Mouse (Mus musculus) limb, embryonic 12.5 days (tissue): ENCODE measurements around the gene Alk. TPM values are rescaled to one million over a fixed set of nuclear protein-coding genes. Genes with fewer than 3 reads are reported as not detected.

ENCODE experiments used
- ATAC-seq: fragments of 200-750 bp; cut with Nextera tagmentation; 2 replicates; pipeline ENCODE4 v1.8.0; 2017; ENCODE audit warnings: low read depth, moderate TSS enrichment; ENCODE audit not compliant: insufficient number of reproducible peaks, insufficient read depth, low FRiP score, low TSS enrichment
- H3K27ac ChIP-seq: fragments of 300-500 bp; sonication (generic); 2 replicates; pipeline ENCODE4 v1.5.1; 2016; ENCODE audit warnings: mild to moderate bottlenecking, moderate library complexity
- H3K27me3 ChIP-seq: fragments of 300-500 bp; sonication (generic); 2 replicates; pipeline ENCODE4 v1.6.1; 2016; ENCODE audit warnings: mild to moderate bottlenecking, moderate library complexity
- H3K36me3 ChIP-seq: fragments of 300-500 bp; sonication (generic); 2 replicates; pipeline ENCODE4 v1.6.1; 2016; ENCODE audit warnings: mild to moderate bottlenecking, moderate library complexity
- H3K4me1 ChIP-seq: fragments of 300-500 bp; sonication (generic); replicated peaks from 2 replicates; pipeline ENCODE4 v1.6.1; 2016
- H3K4me2 ChIP-seq: fragments of 300-500 bp; sonication (generic); 2 replicates; pipeline ENCODE4 v1.6.1; 2016; ENCODE audit warnings: mild to moderate bottlenecking, moderate library complexity
- H3K4me3 ChIP-seq: fragments of 300-500 bp; sonication (generic); replicated peaks from 2 replicates; pipeline ENCODE4 v1.5.1; 2016; ENCODE audit warnings: mild to moderate bottlenecking
- H3K9ac ChIP-seq: fragments of 300-500 bp; sonication (generic); replicated peaks from 2 replicates; pipeline ENCODE4 v1.6.1; 2016; ENCODE audit warnings: mild to moderate bottlenecking, moderate library complexity
- H3K9me3 ChIP-seq: fragments of 300-500 bp; sonication (generic); 2 replicates; pipeline ENCODE4 v1.6.1; 2016; ENCODE audit warnings: mild to moderate bottlenecking, moderate library complexity
- WGBS: fragments of 180-500 bp; shearing (Covaris S2); methylation state at CpG from one replicate; pipeline ENCODE4 v1.1.7; 2016; 5-methylcytosine and 5-hydroxymethylcytosine counted together
- polyA plus RNA-seq: library from polyadenylated mRNA; unstranded; fragments of >200 nt; fragmentation: Nextera tagmentation; extraction: Ambion mirVana; gene quantifications from 2 replicates; pipeline ENCODE4 v1.2.1, GENCODE M21; 2016

Alk gene
- polyA plus RNA-seq, 1 experiment from 2014 or later: 0.44 TPM

GRCm38 (mm10) chr17:71935336-71935735 lies 669.1 kb downstream of the Alk start:
- Histone ChIP-seq H3K27ac (no peak overlapping the region), H3K9me3 (no peaks in the 10 kb centered on the region), H3K36me3 (no peaks in the 10 kb centered on the region), H3K4me1 (no peaks in the 10 kb centered on the region), H3K9ac (no peak overlapping the region), H3K4me2 (no peak overlapping the region), H3K4me3 (no peak overlapping the region), H3K27me3 (no peaks in the 10 kb centered on the region; the same call in 1 of the 2 replicates)
- no peak for ATAC-seq
- 45% methylated on average over 3 of the region's 3 CpGs for WGBS

GRCm38 (mm10) chr17:71914941-71915340 lies 689.5 kb downstream of the Alk start:
- WGBS: 82% methylated on average over 5 of the region's 5 CpGs
- no peak overlapping the region for H3K9ac ChIP-seq
- no peak overlapping the region for H3K27ac ChIP-seq
- no peaks in the 10 kb centered on the region for H3K27me3 ChIP-seq
- no peak overlapping the region for H3K4me3 ChIP-seq
- H3K4me2 ChIP-seq: no peak overlapping the region
- ATAC-seq: no peak
- no peaks in the 10 kb centered on the region for H3K4me1 ChIP-seq
- no peaks in the 10 kb centered on the region for H3K36me3 ChIP-seq
- no peaks in the 10 kb centered on the region for H3K9me3 ChIP-seq

GRCm38 (mm10) chr17:71914541-71914940 lies 689.9 kb downstream of the Alk start:
- H3K4me3 ChIP-seq: no peak overlapping the region
- H3K9ac ChIP-seq: no peak overlapping the region
- no peaks in the 10 kb centered on the region for H3K9me3 ChIP-seq
- no peaks in the 10 kb centered on the region for H3K4me1 ChIP-seq
- WGBS: 78% methylated on average over 3 of the region's 3 CpGs
- no peak for ATAC-seq
- no peak overlapping the region for H3K27ac ChIP-seq
- no peaks in the 10 kb centered on the region for H3K27me3 ChIP-seq
- H3K36me3 ChIP-seq: no peaks in the 10 kb centered on the region
- no peak overlapping the region for H3K4me2 ChIP-seq

- no peak overlapping the region for H3K4me3 ChIP-seq
- no peak for ATAC-seq
- no peaks in the 10 kb centered on the region for H3K9me3 ChIP-seq
- H3K36me3 ChIP-seq: no peaks in the 10 kb centered on the region
- WGBS: 73% methylated on average over 3 of the region's 3 CpGs
- no peak overlapping the region for H3K27ac ChIP-seq
- H3K9ac ChIP-seq: no peak overlapping the region
- no peak overlapping the region for H3K4me2 ChIP-seq
- H3K4me1 ChIP-seq: no peaks in the 10 kb centered on the region
- no peaks in the 10 kb centered on the region for H3K27me3 ChIP-seq
Measured at GRCm38 (mm10) chr17:71913188-71913587, 691.2 kb downstream of the Alk start.

GRCm38 (mm10) chr17:71909107-71909506 lies 695.3 kb downstream of the Alk start:
- Histone ChIP-seq H3K27ac (no peak overlapping the region), H3K4me3 (no peak overlapping the region), H3K9ac (no peak overlapping the region), H3K27me3 (no peaks in the 10 kb centered on the region), H3K9me3 (no peaks in the 10 kb centered on the region), H3K4me1 (no peaks in the 10 kb centered on the region), H3K4me2 (no peak overlapping the region), H3K36me3 (no peaks in the 10 kb centered on the region)
- no peak for ATAC-seq
- WGBS: 33% methylated on average over 3 of the region's 3 CpGs

- Histone ChIP-seq H3K36me3 (no peaks in the 10 kb centered on the region), H3K9me3 (no peaks in the 10 kb centered on the region), H3K4me3 (no peak overlapping the region), H3K27me3 (no peaks in the 10 kb centered on the region), H3K4me1 (no peaks in the 10 kb centered on the region), H3K9ac (no peak overlapping the region), H3K4me2 (no peak overlapping the region), H3K27ac (no peak overlapping the region)
- 73% methylated on average over 6 of the region's 6 CpGs for WGBS
- ATAC-seq: no peak
Measured at GRCm38 (mm10) chr17:71881369-71881768, 723.1 kb downstream of the Alk start.

GRCm38 (mm10) chr17:71875492-71875891 lies 728.9 kb downstream of the Alk start:
- ATAC-seq: no peak
- Histone ChIP-seq H3K27me3 (peaks cover 2% of the 10 kb centered on the region; the same call in 1 of the 2 replicates), H3K36me3 (no peaks in the 10 kb centered on the region), H3K9ac (no peak overlapping the region), H3K4me2 (no peak overlapping the region), H3K27ac (no peak overlapping the region), H3K4me1 (no peaks in the 10 kb centered on the region), H3K9me3 (no peaks in the 10 kb centered on the region), H3K4me3 (no peak overlapping the region)
- WGBS: 70% methylated on average over 7 of the region's 7 CpGs

- peaks cover 7% of the 10 kb centered on the region; the same call in 1 of the 2 replicates for H3K27me3 ChIP-seq
- H3K27ac ChIP-seq: no peak overlapping the region
- H3K9me3 ChIP-seq: no peaks in the 10 kb centered on the region
- H3K4me3 ChIP-seq: no peak overlapping the region
- no peaks in the 10 kb centered on the region for H3K4me1 ChIP-seq
- no peak for ATAC-seq
- WGBS: 83% methylated on average over 9 of the region's 9 CpGs
- H3K36me3 ChIP-seq: no peaks in the 10 kb centered on the region
- H3K4me2 ChIP-seq: no peak overlapping the region
- no peak overlapping the region for H3K9ac ChIP-seq
Measured at GRCm38 (mm10) chr17:71874795-71875194, 729.6 kb downstream of the Alk start.

GRCm38 (mm10) chr17:71874077-71874476 lies 730.4 kb downstream of the Alk start:
- H3K4me2 ChIP-seq: no peak overlapping the region
- H3K4me1 ChIP-seq: 0 out of 2 replicates have a peak, but pooled peaks cover 2% of the 10 kb centered on the region
- H3K36me3 ChIP-seq: no peaks in the 10 kb centered on the region
- WGBS: 36% methylated on average over 6 of the region's 6 CpGs
- peaks cover 8% of the 10 kb centered on the region; the same call in 1 of the 2 replicates for H3K27me3 ChIP-seq
- no peak for ATAC-seq
- H3K9me3 ChIP-seq: no peaks in the 10 kb centered on the region
- no peak overlapping the region for H3K9ac ChIP-seq
- H3K27ac ChIP-seq: no peak overlapping the region
- no peak overlapping the region for H3K4me3 ChIP-seq

- WGBS: 63% methylated on average over 5 of the region's 5 CpGs
Measured at GRCm38 (mm10) chr17:71872976-71873375, 731.5 kb downstream of the Alk start.

GRCm38 (mm10) chr17:71871981-71872380 lies 732.4 kb downstream of the Alk start:
- WGBS: 75% methylated on average over 7 of the region's 7 CpGs
- H3K9me3 ChIP-seq: no peaks in the 10 kb centered on the region

More at GRCm38 (mm10) chr17:71872976-71873375, 731.5 kb downstream of the Alk start:
- Histone ChIP-seq H3K4me3 (no peak overlapping the region), H3K4me1 (0 out of 2 replicates have a peak, but pooled peaks cover 2% of the 10 kb centered on the region), H3K36me3 (no peaks in the 10 kb centered on the region), H3K27ac (no peak overlapping the region), H3K27me3 (peaks cover 8% of the 10 kb centered on the region; the same call in 1 of the 2 replicates), H3K9me3 (no peaks in the 10 kb centered on the region), H3K9ac (no peak overlapping the region), H3K4me2 (no peak overlapping the region)
- no peak for ATAC-seq

GRCm38 (mm10) chr17:71870641-71871040 lies 733.8 kb downstream of the Alk start:
- Histone ChIP-seq H3K27ac (no peak overlapping the region), H3K9ac (no peak overlapping the region), H3K4me1 (0 out of 2 replicates have a peak, but pooled peaks cover 2% of the 10 kb centered on the region), H3K4me3 (no peak overlapping the region), H3K36me3 (no peaks in the 10 kb centered on the region), H3K4me2 (no peak overlapping the region), H3K9me3 (no peaks in the 10 kb centered on the region), H3K27me3 (peaks cover 8% of the 10 kb centered on the region; the same call in 1 of the 2 replicates)
- WGBS: 65% methylated on average over 1 of the region's 1 CpGs
- ATAC-seq: no peak

More at GRCm38 (mm10) chr17:71871981-71872380, 732.4 kb downstream of the Alk start:
- H3K27ac ChIP-seq: no peak overlapping the region
- peaks cover 8% of the 10 kb centered on the region; the same call in 1 of the 2 replicates for H3K27me3 ChIP-seq
- no peak overlapping the region for H3K4me3 ChIP-seq
- H3K9ac ChIP-seq: no peak overlapping the region
- no peak overlapping the region for H3K4me2 ChIP-seq
- H3K36me3 ChIP-seq: no peaks in the 10 kb centered on the region
- ATAC-seq: no peak
- 0 out of 2 replicates have a peak, but pooled peaks cover 2% of the 10 kb centered on the region for H3K4me1 ChIP-seq
